Mouse (Mus musculus) erythroid progenitor cell, adult 5-6 weeks (primary cell): ENCODE measurements at regions not wholly inside any gene's neighbourhood (a gene's known extent, or its start where the extent isn't known, plus 50 kb on each side); places are given as distances from the start of the nearest gene placed in this dataset.

ENCODE experiments used
- ATAC-seq: replicated peaks from 2 replicates; pipeline ENCODE4 v1.8.0; 2016; ENCODE audit warnings: moderate number of reproducible peaks, mild to moderate bottlenecking, moderate TSS enrichment, inconsistent platforms; ENCODE audit not compliant: poor library complexity, low FRiP score, severe bottlenecking

- ATAC-seq: no peak
Measured at GRCm38 (mm10) chr6:51185201-51185600, 247.3 kb upstream of the Nfe2l3 start.

- ATAC-seq: no peak
Measured at GRCm38 (mm10) chr6:51189173-51189572, 243.3 kb upstream of the Nfe2l3 start.

DNA sequence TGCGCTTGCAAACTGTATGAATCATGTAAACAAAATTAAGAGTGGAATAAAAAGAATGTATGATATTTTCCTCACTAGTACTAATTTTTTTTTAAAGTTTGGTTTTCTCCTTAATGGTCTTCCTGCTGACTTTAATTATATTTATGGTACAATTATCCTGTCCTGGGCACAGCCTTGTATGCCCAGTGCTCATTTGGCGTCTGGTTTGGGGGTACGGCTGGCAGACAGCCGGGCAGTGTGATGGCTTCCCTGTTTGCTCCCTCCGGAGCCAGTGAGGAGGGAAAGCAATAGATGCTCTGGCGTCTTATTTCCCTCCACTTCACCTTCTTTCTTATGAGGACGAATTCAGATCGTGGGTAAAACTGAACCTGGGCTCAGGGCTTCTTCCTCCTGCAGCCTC lies 239.6 kb upstream of the Nfe2l3 start:
- ATAC-seq: no peak

DNA sequence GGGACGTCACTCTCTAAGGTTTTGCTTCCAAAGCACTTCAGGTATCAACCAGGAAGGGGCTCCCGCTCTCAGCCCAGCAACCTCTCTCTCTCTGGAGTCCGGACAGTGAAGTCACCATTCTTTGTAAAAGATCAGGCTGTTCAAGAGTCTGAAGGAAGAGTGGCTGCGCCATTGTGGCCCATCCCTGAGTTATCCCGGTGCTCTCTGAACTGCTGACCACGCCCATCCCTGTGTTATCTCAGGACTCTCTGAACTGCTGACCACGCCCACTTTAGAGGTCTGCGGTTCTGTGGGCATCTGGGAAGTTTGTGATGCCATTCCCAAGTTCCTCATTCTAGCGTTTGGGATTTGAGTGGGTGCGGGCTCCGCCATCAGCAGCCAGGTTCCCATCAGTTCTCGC lies 239.1 kb upstream of the Nfe2l3 start:
- no peak for ATAC-seq

- ATAC-seq: no peak
Measured at GRCm38 (mm10) chr6:51196391-51196790, 236.1 kb upstream of the Nfe2l3 start.

GRCm38 (mm10) chr6:51197000-51197774 lies 235.3 kb upstream of the Nfe2l3 start:
- no peak for ATAC-seq

- no peak for ATAC-seq
Measured at GRCm38 (mm10) chr6:51200207-51200606, 232.3 kb upstream of the Nfe2l3 start.

GRCm38 (mm10) chr6:51200837-51201236 lies 231.6 kb upstream of the Nfe2l3 start:
- ATAC-seq: no peak

- ATAC-seq: no peak
Measured at GRCm38 (mm10) chr6:51204306-51204705, 228.2 kb upstream of the Nfe2l3 start.

GRCm38 (mm10) chr6:51205411-51205810 lies 227.1 kb upstream of the Nfe2l3 start:
- ATAC-seq: no peak

DNA sequence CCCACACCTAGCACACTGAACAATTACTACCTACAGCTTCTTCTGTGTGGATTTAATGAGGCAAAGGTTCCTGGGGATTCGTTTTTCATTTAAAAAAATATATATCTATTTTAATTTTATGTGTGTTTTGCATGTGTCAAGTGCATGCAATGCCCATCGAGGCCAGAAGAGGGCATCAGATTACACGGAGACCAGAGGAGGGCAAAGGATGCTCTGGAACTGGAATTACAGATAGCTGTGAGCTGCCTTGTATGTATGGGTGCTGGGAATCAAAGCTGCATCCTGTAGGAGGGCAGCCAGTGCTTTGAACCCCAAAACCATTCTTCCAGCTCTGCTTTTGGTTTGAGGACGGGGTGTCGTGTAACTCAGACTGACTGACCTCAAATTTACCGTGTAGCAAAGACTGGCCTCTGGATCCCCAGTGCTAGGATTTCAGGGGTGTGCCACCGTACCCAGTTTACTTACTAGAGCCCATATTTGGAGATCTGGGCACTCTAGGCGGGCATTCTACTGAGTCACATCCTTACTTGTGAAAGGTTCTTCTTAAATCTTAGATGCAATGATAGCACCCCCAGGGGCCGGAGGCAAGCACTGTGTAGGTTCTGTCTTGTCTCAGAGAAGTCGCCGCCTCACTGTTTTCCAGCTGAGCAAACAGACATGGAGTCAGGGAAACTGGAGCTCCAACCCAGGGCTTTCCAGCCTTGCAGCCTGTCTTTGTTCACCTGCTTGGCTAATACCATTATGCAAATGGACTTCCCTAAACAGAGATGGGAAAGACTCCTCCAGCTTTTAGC lies 225.6 kb upstream of the Nfe2l3 start:
- no peak for ATAC-seq

DNA sequence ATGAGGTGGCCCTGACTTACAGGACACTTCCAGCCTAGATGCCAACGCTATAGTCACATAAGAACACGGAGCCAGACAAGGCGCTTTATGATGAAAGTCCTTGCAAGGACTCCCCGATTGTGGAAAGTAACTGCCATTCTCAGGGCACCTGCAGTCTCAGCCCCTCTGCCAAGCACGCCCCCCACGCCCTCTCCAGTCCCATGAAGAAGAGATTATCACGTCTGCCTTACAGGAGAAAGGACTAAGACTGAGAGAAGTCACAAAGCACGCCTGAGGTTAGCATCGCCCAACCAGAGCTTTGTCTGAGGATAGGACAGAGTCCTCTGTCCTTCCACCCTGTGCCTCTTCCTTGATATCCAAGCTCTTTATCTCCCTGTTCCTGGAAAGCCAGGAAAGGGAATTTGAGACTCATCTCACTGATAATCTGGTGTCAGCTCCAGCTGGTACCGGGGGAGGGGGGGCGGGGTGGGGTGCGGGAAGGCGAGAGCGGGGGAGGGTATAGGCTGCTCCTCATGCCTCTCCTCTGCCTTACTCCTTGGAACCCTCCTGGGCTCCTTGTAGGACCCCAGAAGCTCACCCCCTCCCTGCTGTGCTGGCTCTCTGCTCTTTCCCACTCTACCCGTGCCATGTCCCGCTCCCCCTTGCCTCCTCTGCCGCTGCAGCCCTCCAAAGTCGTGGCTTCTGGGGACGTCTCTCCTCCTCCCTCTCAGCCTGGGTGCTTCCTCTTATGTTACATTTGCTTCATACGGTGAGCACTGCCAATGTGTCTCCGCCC lies 224.7 kb upstream of the Nfe2l3 start:
- ATAC-seq: no peak

DNA sequence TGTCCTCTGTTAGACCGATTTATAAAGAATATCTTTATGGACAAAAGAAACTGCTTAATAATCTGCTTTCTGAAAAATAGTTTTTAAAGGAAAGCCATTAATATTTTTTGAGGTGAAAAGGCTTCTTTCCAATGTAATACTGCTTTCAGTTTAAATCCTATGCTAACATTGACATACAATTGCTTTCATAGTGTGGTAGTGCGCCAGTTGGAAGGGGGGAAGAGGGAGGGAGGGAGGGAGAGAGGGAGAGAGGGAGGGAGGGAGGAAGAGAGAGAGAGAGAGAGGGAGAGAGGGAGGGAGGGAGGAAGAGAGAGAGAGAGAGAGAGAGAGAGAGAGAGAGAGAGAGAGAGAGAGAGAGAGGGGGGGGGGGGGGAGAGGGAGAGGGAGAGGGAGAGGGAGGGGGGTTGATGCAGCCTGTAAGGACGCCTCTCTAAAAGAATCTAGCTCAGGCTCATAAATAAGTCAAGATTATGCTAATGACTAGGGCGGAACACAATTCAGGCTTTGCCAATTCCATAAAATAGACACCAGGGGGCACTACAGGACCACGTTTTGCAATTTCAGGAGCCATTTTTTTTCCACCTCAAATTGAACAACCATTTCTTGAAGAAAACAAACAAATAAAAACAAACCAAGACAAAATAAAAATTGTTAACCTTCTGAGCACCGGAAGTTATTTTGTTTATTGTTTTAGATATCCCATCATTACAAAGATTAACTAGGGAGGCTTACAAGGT lies 223.6 kb upstream of the Nfe2l3 start:
- no peak for ATAC-seq

DNA sequence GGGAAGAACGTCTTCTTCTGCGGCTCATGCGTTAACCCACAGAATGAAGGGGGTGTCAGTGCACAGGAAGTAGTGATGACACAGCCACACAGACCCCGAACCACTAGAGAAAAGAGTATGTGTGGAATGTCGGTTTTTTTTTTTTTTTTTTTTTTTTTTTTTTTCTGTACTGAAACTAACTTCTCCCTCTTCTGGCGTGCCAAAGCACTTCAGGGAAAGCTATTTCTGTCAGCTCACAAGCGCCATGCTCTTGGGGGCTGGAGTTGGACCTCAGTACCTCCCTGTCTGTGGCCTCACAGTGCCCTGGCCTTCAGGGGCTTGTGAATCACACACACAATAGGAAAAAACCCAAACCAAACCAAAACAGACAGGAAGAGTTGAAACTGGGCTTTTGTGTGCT lies 221.1 kb upstream of the Nfe2l3 start:
- ATAC-seq: no peak

- no peak for ATAC-seq
Measured at GRCm38 (mm10) chr6:51212216-51212615, 220.3 kb upstream of the Nfe2l3 start.

DNA sequence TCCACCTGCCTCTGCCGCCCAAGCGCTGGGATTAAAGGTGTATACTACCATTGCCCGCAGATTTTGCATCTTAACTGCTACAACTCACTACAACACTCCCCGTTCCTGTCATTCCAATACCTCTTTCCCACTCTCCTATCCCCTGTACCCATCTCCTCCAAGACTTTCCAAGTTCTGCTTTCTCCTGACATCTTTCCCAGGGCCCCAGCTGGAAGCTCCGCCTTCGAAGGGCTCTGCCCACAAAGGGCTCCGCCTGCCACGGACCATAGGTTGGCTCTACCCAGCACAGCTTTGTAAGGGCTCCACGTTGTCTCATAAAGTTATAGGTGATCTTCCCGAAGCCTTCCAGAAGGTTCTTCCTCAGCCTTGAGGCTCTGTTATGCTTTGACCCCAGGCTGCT lies 217.1 kb upstream of the Nfe2l3 start:
- ATAC-seq: no peak

DNA sequence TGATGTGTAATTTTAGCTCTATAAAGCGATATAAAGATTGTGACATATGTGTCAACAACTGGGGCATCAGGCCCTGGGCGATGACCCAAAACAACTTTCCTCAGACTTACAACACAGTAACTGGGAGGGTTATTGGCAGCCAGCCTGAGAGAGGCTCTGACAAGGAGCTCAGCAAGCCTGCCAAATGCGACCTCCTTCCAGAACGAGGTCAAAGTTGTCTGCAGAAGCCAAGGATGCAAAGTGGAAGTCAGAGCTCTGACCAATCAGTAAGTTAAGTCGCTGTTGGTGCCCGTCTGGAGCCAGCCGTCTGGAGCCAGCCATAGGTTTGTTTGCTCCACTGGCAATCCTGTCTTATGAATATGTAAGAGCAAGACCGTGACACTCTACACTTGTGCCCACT lies 216.0 kb upstream of the Nfe2l3 start:
- ATAC-seq: no peak

DNA sequence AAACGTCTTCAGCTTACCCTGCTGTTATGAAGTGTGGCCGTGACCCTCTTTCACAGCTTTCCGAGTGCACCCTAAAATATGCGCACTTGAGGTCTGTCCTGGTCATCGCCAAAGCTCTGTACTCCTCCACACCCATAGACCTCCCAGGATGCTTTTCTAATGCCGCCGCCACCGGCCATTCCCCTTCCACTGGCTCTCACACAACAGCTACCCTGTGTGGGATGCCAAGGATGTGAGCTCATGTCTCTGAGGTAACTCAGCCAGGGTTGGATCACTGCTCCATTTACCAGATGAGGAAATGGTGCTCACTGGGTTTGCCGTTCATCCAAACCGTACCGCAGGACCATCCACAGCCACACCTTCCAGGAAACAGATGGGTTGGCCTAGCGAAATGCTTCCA lies 212.8 kb upstream of the Nfe2l3 start:
- ATAC-seq: no peak

GRCm38 (mm10) chr6:51220778-51221177 lies 211.7 kb upstream of the Nfe2l3 start:
- no peak for ATAC-seq
